Mouse (Mus musculus) myocyte (in vitro differentiated cells): Measurements from ENCODE around the gene Cntf.

Source experiments
- CEBPB ChIP-seq: IDR thresholded peaks from 2 replicates; pipeline ENCODE4 v1.6.1; 2011; ENCODE audit warnings: mild to moderate bottlenecking, moderate library complexity; ENCODE audit not compliant: poor library complexity, insufficient read depth, severe bottlenecking
- E2F4 ChIP-seq: IDR thresholded peaks from one replicate; pipeline ENCODE4 v1.6.1; 2011; ENCODE audit warnings: mild to moderate bottlenecking, control low read depth, moderate library complexity; ENCODE audit not compliant: insufficient read depth
- MAX ChIP-seq: IDR thresholded peaks from one replicate; pipeline ENCODE4 v1.6.1; 2011; ENCODE audit warnings: low read depth, mild to moderate bottlenecking, control low read depth
- MYOD1 ChIP-seq, 3 experiments: IDR thresholded peaks; one replicate each; pipeline ENCODE4 v1.6.1; 2011; ENCODE audit warnings: control low read depth in 2 of 3, low read depth in 2 of 3, mild to moderate bottlenecking in 2 of 3, moderate library complexity in 1 of 3; ENCODE audit not compliant: insufficient read length in 2 of 3, control insufficient read depth in 1 of 3
- MYOG ChIP-seq, 3 experiments: IDR thresholded peaks; one replicate each; pipeline ENCODE4 v1.6.1; 2011; ENCODE audit warnings: control low read depth in 2 of 3, low read depth in 2 of 3, mild to moderate bottlenecking in 2 of 3; ENCODE audit not compliant: insufficient read length in 2 of 3, control insufficient read depth in 1 of 3, insufficient read depth in 1 of 3
- POLR2A ChIP-seq: IDR thresholded peaks from one replicate; pipeline ENCODE4 v1.6.1; 2011; ENCODE audit warnings: low read depth, mild to moderate bottlenecking, control low read depth, moderate library complexity; ENCODE audit not compliant: insufficient read length
- POLR2AphosphoS2 ChIP-seq: IDR thresholded peaks from one replicate; pipeline ENCODE4 v1.6.1; 2011; ENCODE audit warnings: low read depth, control low read depth; ENCODE audit not compliant: insufficient read length
- TCF12 ChIP-seq: IDR thresholded peaks from one replicate; pipeline ENCODE4 v1.6.1; 2011; ENCODE audit warnings: mild to moderate bottlenecking, control low read depth; ENCODE audit not compliant: poor library complexity, insufficient read depth, severe bottlenecking
- USF1 ChIP-seq: IDR thresholded peaks from one replicate; pipeline ENCODE4 v1.6.1; 2011; ENCODE audit warnings: low read depth, mild to moderate bottlenecking, control low read depth, moderate library complexity

GRCm38 (mm10) chr19:12812644-12813364 lies 47.4 kb upstream of the Cntf start:
- TF ChIP-seq TCF12 (no peak), MAX (no peak), USF1 (no peak), MYOD1 (IDR thresholded peaks at IDR 0.05; ENCODE audit: control insufficient read depth in 1 of 3, insufficient read length in 2 of 3, low read depth in 2 of 3) (no peak), POLR2A (no peak), CEBPB (no peak), MYOG (IDR thresholded peaks at IDR 0.05; ENCODE audit: control insufficient read depth in 1 of 3, insufficient read depth in 1 of 3, insufficient read length in 2 of 3, low read depth in 2 of 3) (no peak), E2F4 (no peak), POLR2AphosphoS2 (no peak)
